In the genomic region with DNA sequence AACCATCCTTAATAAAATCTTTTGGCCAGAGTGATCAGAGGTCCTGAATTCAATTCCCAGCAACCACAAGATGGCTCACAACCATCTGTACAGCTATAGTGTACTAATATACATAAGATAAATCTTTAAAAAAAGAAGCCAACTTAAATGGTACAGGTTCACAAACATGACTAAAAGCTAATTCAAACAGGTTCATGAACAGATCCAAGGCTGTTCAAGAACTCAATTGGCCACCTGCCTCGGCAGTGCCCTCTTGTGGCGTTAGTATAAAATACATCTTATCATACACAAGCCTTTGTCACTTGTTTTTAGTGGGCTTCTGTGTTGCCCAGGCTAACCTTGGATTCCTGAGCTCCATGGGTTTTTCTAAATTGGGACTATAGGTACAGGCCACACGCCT, we compare ENCODE assay signal across 9 mouse cellular contexts. TPM values are rescaled to one million over a fixed set of nuclear protein-coding genes. Genes with fewer than 3 reads are reported as not detected.
A peak's percentile ranks its signal among the peaks of the same experiment; 100 is the strongest.
DNase-seq lines count a peak whose midpoint lies in the region; ATAC-seq and TF ChIP-seq lines count a peak whose summit lies in the region.
"Had no signal": no experiment of that assay in that cellular context is flagged by ENCODE, and none has a peak within 500 bp of the region (broad histone marks: within the 10 kb centered on the region; RNA-seq: fewer than 3 reads in every experiment).

No protein-coding gene starts in this region.

- no peak overlapping the region for H3K4me2 ChIP-seq in limb, embryonic 14.5 days (replicated peaks; ENCODE audit: low read depth, low read length, severe bottlenecking)

- 0 out of 2 replicates have a peak, but pooled peaks have one; percentile 15 for TF ChIP-seq CTCF in embryonic fibroblast, embryonic 13.5 days (IDR thresholded peaks at IDR 0.05; ENCODE audit: borderline replicate concordance, insufficient read depth, low read length)
- TF ChIP-seq CTCF in small intestine, adult 2 months (IDR thresholded peaks at IDR 0.05; ENCODE audit: extremely low read depth, insufficient read length, insufficient replicate concordance, low read depth, low read length): peak; percentile 55; the same call in 1 of the 2 replicates

- peak; percentile 63 to 69 for DNase-seq in left cerebral cortex, adult 18-20 months (ENCODE audit: low spot score in 2 of 2)
- no peak for DNase-seq in left cerebral cortex, adult 8-10 months (ENCODE audit: low spot score in 2 of 2)
- DNase-seq in ES-E14 (ENCODE audit: low read depth, low spot score): peak; percentile 92
- peak; percentile 61 for DNase-seq in adrenal gland, postnatal 25 days
- peak; percentile 38 for DNase-seq in limb, embryonic 14.5 days (ENCODE audit: low spot score)

- 0 out of 2 replicates have a peak, but pooled peaks have one; percentile 21 for TF ChIP-seq POLR2A in embryonic fibroblast, embryonic 13.5 days (IDR thresholded peaks at IDR 0.05; ENCODE audit: low read depth, low read length)
- no peak for TF ChIP-seq POLR2A in limb, embryonic 14.5 days (IDR thresholded peaks at IDR 0.05; ENCODE audit: borderline replicate concordance, extremely low read depth, insufficient read depth, insufficient read length)
- no peak for TF ChIP-seq POLR2A in small intestine, adult 2 months (IDR thresholded peaks at IDR 0.05; ENCODE audit: low read depth, low read length)

- in situ Hi-C loops in ES-E14 (cut with MboI; ENCODE audit: low sequenced_read_pairs in 2 of 2, unreplicated experiment in 2 of 2): no loop called here

- H3K27me3 ChIP-seq in limb, embryonic 14.5 days (ENCODE audit: control insufficient read depth, insufficient read depth, low read length): no peaks in the 10 kb centered on the region
- no peaks in the 10 kb centered on the region for H3K27me3 ChIP-seq in small intestine, adult 2 months (ENCODE audit: control insufficient read depth, insufficient read depth, low read length)

- no peak for ATAC-seq in limb, embryonic 14.5 days (ENCODE audit: low FRiP score, low read depth)
- ATAC-seq in erythroblast, adult 5-6 weeks (replicated peaks; ENCODE audit: low FRiP score, poor library complexity, severe bottlenecking): no peak

- H3K9me3 ChIP-seq in ES-E14 (ENCODE audit: control insufficient read depth, insufficient read depth, low read depth, low read length): no peaks in the 10 kb centered on the region
- H3K9me3 ChIP-seq in limb, embryonic 14.5 days (ENCODE audit: control insufficient read depth, low read length): no peaks in the 10 kb centered on the region

- H3K27ac ChIP-seq in ES-E14 (ENCODE audit: insufficient read depth, low read depth, low read length, poor library complexity, severe bottlenecking): no peak overlapping the region
- no peak overlapping the region for H3K27ac ChIP-seq in embryonic fibroblast, embryonic 13.5 days (ENCODE audit: insufficient read depth, low read length)
- no peak overlapping the region for H3K27ac ChIP-seq in limb, embryonic 14.5 days (replicated peaks; ENCODE audit: low read depth, low read length)
- no peak overlapping the region for H3K27ac ChIP-seq in small intestine, adult 2 months (ENCODE audit: insufficient read depth, low read depth, low read length)

- 19% methylated on average over 3 of the region's 3 CpGs for WGBS in limb, embryonic 14.5 days
- 25% methylated on average over 3 of the region's 3 CpGs for WGBS in small intestine, adult 2 months

- H3K9ac ChIP-seq in ES-E14 (ENCODE audit: insufficient read depth, low read depth, low read length, poor library complexity, severe bottlenecking): no peak overlapping the region
- no peak overlapping the region for H3K9ac ChIP-seq in limb, embryonic 14.5 days (ENCODE audit: low read depth, low read length, severe bottlenecking)

- peaks cover 0 to under 1% of the 10 kb centered on the region in 2 experiments; a peak in 1 of 4 replicates for H3K4me1 ChIP-seq in ES-E14 (ENCODE audit: control insufficient read depth in 2 of 2, insufficient read depth in 2 of 2, low read length in 2 of 2, poor library complexity in 1 of 2)
- H3K4me1 ChIP-seq in embryonic fibroblast, embryonic 13.5 days (ENCODE audit: control insufficient read depth, insufficient read depth, low read length): no peaks in the 10 kb centered on the region
- no peaks in the 10 kb centered on the region for H3K4me1 ChIP-seq in limb, embryonic 14.5 days (ENCODE audit: control insufficient read depth, insufficient read depth, low read length)
- peaks cover 3% of the 10 kb centered on the region; the same call in 1 of the 2 replicates for H3K4me1 ChIP-seq in small intestine, adult 2 months (ENCODE audit: control insufficient read depth, insufficient read depth, insufficient read length, low read length)

- peaks cover 20% of the 10 kb centered on the region for H3K36me3 ChIP-seq in ES-E14 (ENCODE audit: control insufficient read depth, insufficient read depth, low read length, poor library complexity, severe bottlenecking)
- H3K36me3 ChIP-seq in limb, embryonic 14.5 days (ENCODE audit: control insufficient read depth, insufficient read depth, low read length): peaks cover 19% of the 10 kb centered on the region
- peaks cover 20% of the 10 kb centered on the region for H3K36me3 ChIP-seq in small intestine, adult 2 months (ENCODE audit: control insufficient read depth, insufficient read depth, low read length)

- no peak overlapping the region for H3K4me3 ChIP-seq in ES-E14 (ENCODE audit: insufficient read depth in 1 of 2, low read depth in 1 of 2, low read length in 2 of 2, poor library complexity in 1 of 2, severe bottlenecking in 1 of 2)
- H3K4me3 ChIP-seq in embryonic fibroblast, embryonic 13.5 days (ENCODE audit: insufficient read depth, low read length): no peak overlapping the region
- no peak overlapping the region for H3K4me3 ChIP-seq in limb, embryonic 14.5 days (replicated peaks; ENCODE audit: low read length)
- H3K4me3 ChIP-seq in small intestine, adult 2 months (ENCODE audit: low read depth, low read length): no peak overlapping the region

TF ChIP-seq in ES-E14, 5 proteins besides CTCF, POLR2A, EP300 and RAD21:
- TF ChIP-seq MAFK (IDR thresholded peaks at IDR 0.05; ENCODE audit: insufficient read depth, low read depth, low read length): no peak
- TF ChIP-seq ZC3H11A (IDR thresholded peaks at IDR 0.05; ENCODE audit: borderline replicate concordance, low read depth, low read length): no peak
- no peak for TF ChIP-seq HCFC1 (IDR thresholded peaks at IDR 0.05; ENCODE audit: borderline replicate concordance, insufficient read depth, low read length)
- TF ChIP-seq CHD2 (IDR thresholded peaks at IDR 0.05; ENCODE audit: low read depth, low read length): no peak
- TF ChIP-seq ZNF384 (IDR thresholded peaks at IDR 0.05; ENCODE audit: low read depth, low read length): no peak

RNA-seq across cellular contexts. Expression of gene Eif1, which starts 3.9 kb away (rescaled TPM):
- total RNA-seq in left cerebral cortex, adult 18-20 months (2021): 100 to 1,000 TPM; 831 to 849 TPM
- 100 to 1,000 TPM; 753 to 824 (median 763) TPM for total RNA-seq in left cerebral cortex, adult 8-10 months (2022)
- total RNA-seq in ES-E14 (2012; rRNA removed): 322 and 326 TPM in 2 replicates
- 904 and 1,056 TPM in 2 replicates for total RNA-seq in adrenal gland, postnatal 25 days (2021)
- polyA plus RNA-seq in embryonic fibroblast, embryonic 13.5 days (2011; ENCODE audit: insufficient read length, low read depth, missing spikeins): 960 and 1,192 TPM in 2 replicates
- polyA plus RNA-seq in limb, embryonic 14.5 days (2012; rRNA removed): 229 and 342 TPM in 2 replicates
- 1,852 and 1,886 TPM in 2 replicates for polyA plus RNA-seq in limb, embryonic 14.5 days (2014; fragmentation: Nextera tagmentation; extraction: Ambion mirVana)
- 49.3 and 102 TPM in 2 replicates for polyA plus RNA-seq in small intestine, adult 2 months (2012; rRNA removed)
- 580 and 688 TPM in 2 replicates for total RNA-seq in erythroblast, adult 5-6 weeks (2015; ENCODE audit: low replicate concordance)
- total RNA-seq in erythroblast, adult 5-6 weeks (2017; ENCODE audit: low replicate concordance): 168 and 350 TPM in 2 replicates

RNA-seq across cellular contexts. Expression of gene Gast, which starts 10.6 kb away (rescaled TPM):
- total RNA-seq in left cerebral cortex, adult 18-20 months (2021): not detected
- not detected for total RNA-seq in left cerebral cortex, adult 8-10 months (2022)
- total RNA-seq in ES-E14 (2012; rRNA removed): 1.6 and 2.9 TPM in 2 replicates
- total RNA-seq in adrenal gland, postnatal 25 days (2021): not detected in 2 replicates
- polyA plus RNA-seq in embryonic fibroblast, embryonic 13.5 days (2011; ENCODE audit: insufficient read length, low read depth, missing spikeins): not detected in 2 replicates
- polyA plus RNA-seq in limb, embryonic 14.5 days (2012; rRNA removed): 0.36 and 0.74 TPM in 2 replicates
- 0.47 and 0.50 TPM in 2 replicates for polyA plus RNA-seq in limb, embryonic 14.5 days (2014; fragmentation: Nextera tagmentation; extraction: Ambion mirVana)
- 0.38 and 336 TPM in 2 replicates for polyA plus RNA-seq in small intestine, adult 2 months (2012; rRNA removed)
- total RNA-seq in erythroblast, adult 5-6 weeks (2015; ENCODE audit: low replicate concordance): not detected in 2 replicates
- not detected in 2 replicates for total RNA-seq in erythroblast, adult 5-6 weeks (2017; ENCODE audit: low replicate concordance)
- polyA plus RNA-seq: gonadal fat pad, adult 2 months had no signal

RNA-seq across cellular contexts. Expression of gene Hap1, which starts 32.4 kb away (rescaled TPM):
- 100 to 1,000 TPM; 147 to 179 TPM for total RNA-seq in left cerebral cortex, adult 18-20 months (2021)
- 100 to 1,000 TPM; 132 to 184 (median 175) TPM for total RNA-seq in left cerebral cortex, adult 8-10 months (2022)
- 21.4 and 34.2 TPM in 2 replicates for total RNA-seq in ES-E14 (2012; rRNA removed)
- total RNA-seq in adrenal gland, postnatal 25 days (2021): 46.0 and 68.7 TPM in 2 replicates
- polyA plus RNA-seq in embryonic fibroblast, embryonic 13.5 days (2011; ENCODE audit: insufficient read length, low read depth, missing spikeins): 0.17 and 0.77 TPM in 2 replicates
- 3.8 and 4.4 TPM in 2 replicates for polyA plus RNA-seq in limb, embryonic 14.5 days (2012; rRNA removed)
- 1.4 and 1.6 TPM in 2 replicates for polyA plus RNA-seq in limb, embryonic 14.5 days (2014; fragmentation: Nextera tagmentation; extraction: Ambion mirVana)
- 2.7 and 4.6 TPM in 2 replicates for polyA plus RNA-seq in small intestine, adult 2 months (2012; rRNA removed)
- total RNA-seq in erythroblast, adult 5-6 weeks (2015; ENCODE audit: low replicate concordance): not detected in 2 replicates
- total RNA-seq in erythroblast, adult 5-6 weeks (2017; ENCODE audit: low replicate concordance): not detected in 2 replicates

RNA-seq across cellular contexts. Expression of gene Krt42, which starts 53.9 kb away (rescaled TPM):
- under 1 TPM in 1 of 2 experiments, not detected in 1; 0.35 TPM for total RNA-seq in left cerebral cortex, adult 18-20 months (2021)
- not detected for total RNA-seq in left cerebral cortex, adult 8-10 months (2022)
- 21.7 and 42.5 TPM in 2 replicates for total RNA-seq in ES-E14 (2012; rRNA removed)
- not detected in 2 replicates for total RNA-seq in adrenal gland, postnatal 25 days (2021)
- not detected in 2 replicates for polyA plus RNA-seq in embryonic fibroblast, embryonic 13.5 days (2011; ENCODE audit: insufficient read length, low read depth, missing spikeins)
- 0.06 and 0.08 TPM in 2 replicates for polyA plus RNA-seq in limb, embryonic 14.5 days (2012; rRNA removed)
- polyA plus RNA-seq in limb, embryonic 14.5 days (2014; fragmentation: Nextera tagmentation; extraction: Ambion mirVana): not detected in 2 replicates
- polyA plus RNA-seq in small intestine, adult 2 months (2012; rRNA removed): 0.09 TPM in 1 of 2 replicates, not detected in the other
- total RNA-seq in erythroblast, adult 5-6 weeks (2015; ENCODE audit: low replicate concordance): not detected in 2 replicates
- not detected in 2 replicates for total RNA-seq in erythroblast, adult 5-6 weeks (2017; ENCODE audit: low replicate concordance)
- polyA plus RNA-seq: gonadal fat pad, adult 2 months had no signal

Comparison
In these comparisons a context has a peak if more than half of its experiments do, and no peak if none do; other contexts are left out.
1. DNase-seq: peak in left cerebral cortex, adult 18-20 months (2 of 2), ES-E14 (single experiment), adrenal gland, postnatal 25 days (single experiment) and limb, embryonic 14.5 days (single experiment); none in left cerebral cortex, adult 8-10 months (0 of 2).
2. RNA of gene Hap1, which starts 32.4 kb away (total RNA-seq): 132 to 184 TPM in left cerebral cortex, adult 8-10 months, 147 to 179 TPM in left cerebral cortex, adult 18-20 months, 46.0 to 68.7 TPM in adrenal gland, postnatal 25 days and 21.4 to 34.2 TPM in ES-E14; not detected in erythroblast, adult 5-6 weeks; every median in the first group is over 10 times any median in the second.